Mouse (Mus musculus): Measurements from ENCODE around the gene Mgat5. TPM values are rescaled to one million over a fixed set of nuclear protein-coding genes. Genes with fewer than 3 reads are reported as not detected.
A peak's percentile ranks its signal among the peaks of the same experiment; 100 is the strongest.

Gene Mgat5
- polyA plus RNA-seq, 1 experiment: 24.1 TPM

GRCm38 (mm10) chr1:127437091-127437490 lies 232.3 kb downstream of the Mgat5 start:
- H3K27ac ChIP-seq (ENCODE audit: control insufficient read depth, insufficient read depth, low read length): no peak overlapping the region
- peaks cover 7% of the 10 kb centered on the region; the same call in 1 of the 2 replicates for H3K4me1 ChIP-seq (replicated peaks; ENCODE audit: control insufficient read depth, insufficient read depth, low read length)
- H3K36me3 ChIP-seq (ENCODE audit: control insufficient read depth, insufficient read depth, low read length): no peaks in the 10 kb centered on the region
- H3K4me3 ChIP-seq (ENCODE audit: control insufficient read depth, insufficient read depth, low read length): no peak overlapping the region
- WGBS: 92% methylated on average over 6 of the region's 6 CpGs
- no peak for DNase-seq
- TF ChIP-seq CTCF (IDR thresholded peaks at IDR 0.05; ENCODE audit: borderline replicate concordance, control insufficient read depth, extremely low read depth, insufficient read depth, low read length, poor library complexity) (no peak), POLR2A (IDR thresholded peaks at IDR 0.05; ENCODE audit: control insufficient read depth, extremely low read depth, insufficient read depth, low read length, poor library complexity) (no peak)
- H3K27me3 ChIP-seq (ENCODE audit: control insufficient read depth, insufficient read depth, low read length): no peaks in the 10 kb centered on the region

GRCm38 (mm10) chr1:127439452-127439891 lies 234.7 kb downstream of the Mgat5 start:
- no peak for TF ChIP-seq CTCF (IDR thresholded peaks at IDR 0.05; ENCODE audit: borderline replicate concordance, control insufficient read depth, extremely low read depth, insufficient read depth, low read length, poor library complexity)
- no peak for TF ChIP-seq POLR2A (IDR thresholded peaks at IDR 0.05; ENCODE audit: control insufficient read depth, extremely low read depth, insufficient read depth, low read length, poor library complexity)
- no peak overlapping the region for H3K27ac ChIP-seq (ENCODE audit: control insufficient read depth, insufficient read depth, low read length)
- no peak for DNase-seq
- no peak overlapping the region for H3K4me3 ChIP-seq (ENCODE audit: control insufficient read depth, insufficient read depth, low read length)
- WGBS: 96% methylated on average over 9 of the region's 9 CpGs
- H3K27me3 ChIP-seq (ENCODE audit: control insufficient read depth, insufficient read depth, low read length): no peaks in the 10 kb centered on the region
- H3K36me3 ChIP-seq (ENCODE audit: control insufficient read depth, insufficient read depth, low read length): no peaks in the 10 kb centered on the region
- peaks cover 24% of the 10 kb centered on the region for H3K4me1 ChIP-seq (replicated peaks; ENCODE audit: control insufficient read depth, insufficient read depth, low read length)

GRCm38 (mm10) chr1:127441007-127441406 lies 236.2 kb downstream of the Mgat5 start:
- peaks cover 24% of the 10 kb centered on the region for H3K4me1 ChIP-seq (replicated peaks; ENCODE audit: control insufficient read depth, insufficient read depth, low read length)
- H3K27ac ChIP-seq (ENCODE audit: control insufficient read depth, insufficient read depth, low read length): no peak overlapping the region
- no peak for TF ChIP-seq POLR2A (IDR thresholded peaks at IDR 0.05; ENCODE audit: control insufficient read depth, extremely low read depth, insufficient read depth, low read length, poor library complexity)
- TF ChIP-seq CTCF (IDR thresholded peaks at IDR 0.05; ENCODE audit: borderline replicate concordance, control insufficient read depth, extremely low read depth, insufficient read depth, low read length, poor library complexity): no peak
- no peak overlapping the region for H3K4me3 ChIP-seq (ENCODE audit: control insufficient read depth, insufficient read depth, low read length)
- peaks cover 1% of the 10 kb centered on the region for H3K36me3 ChIP-seq (ENCODE audit: control insufficient read depth, insufficient read depth, low read length)
- no peaks in the 10 kb centered on the region for H3K27me3 ChIP-seq (ENCODE audit: control insufficient read depth, insufficient read depth, low read length)
- 93% methylated on average over 1 of the region's 1 CpGs for WGBS
- DNase-seq: no peak

GRCm38 (mm10) chr1:127441736-127442135 lies 236.9 kb downstream of the Mgat5 start:
- TF ChIP-seq CTCF (IDR thresholded peaks at IDR 0.05; ENCODE audit: borderline replicate concordance, control insufficient read depth, extremely low read depth, insufficient read depth, low read length, poor library complexity): no peak
- no peak for TF ChIP-seq POLR2A (IDR thresholded peaks at IDR 0.05; ENCODE audit: control insufficient read depth, extremely low read depth, insufficient read depth, low read length, poor library complexity)
- Histone ChIP-seq H3K4me1 (replicated peaks; ENCODE audit: control insufficient read depth, insufficient read depth, low read length) (peaks cover 24% of the 10 kb centered on the region), H3K36me3 (ENCODE audit: control insufficient read depth, insufficient read depth, low read length) (peaks cover 8% of the 10 kb centered on the region), H3K27ac (ENCODE audit: control insufficient read depth, insufficient read depth, low read length) (no peak overlapping the region), H3K4me3 (ENCODE audit: control insufficient read depth, insufficient read depth, low read length) (no peak overlapping the region), H3K27me3 (ENCODE audit: control insufficient read depth, insufficient read depth, low read length) (no peaks in the 10 kb centered on the region)
- WGBS: 56% methylated on average over 3 of the region's 3 CpGs
- DNase-seq: no peak

GRCm38 (mm10) chr1:127442880-127443877 lies 238.4 kb downstream of the Mgat5 start:
- Histone ChIP-seq H3K4me3 (ENCODE audit: control insufficient read depth, insufficient read depth, low read length) (no peak overlapping the region), H3K36me3 (ENCODE audit: control insufficient read depth, insufficient read depth, low read length) (peaks cover 20% of the 10 kb centered on the region), H3K4me1 (replicated peaks; ENCODE audit: control insufficient read depth, insufficient read depth, low read length) (peaks cover 24% of the 10 kb centered on the region), H3K27ac (ENCODE audit: control insufficient read depth, insufficient read depth, low read length) (no peak overlapping the region), H3K27me3 (ENCODE audit: control insufficient read depth, insufficient read depth, low read length) (no peaks in the 10 kb centered on the region)
- TF ChIP-seq CTCF (IDR thresholded peaks at IDR 0.05; ENCODE audit: borderline replicate concordance, control insufficient read depth, extremely low read depth, insufficient read depth, low read length, poor library complexity): no peak
- TF ChIP-seq POLR2A (IDR thresholded peaks at IDR 0.05; ENCODE audit: control insufficient read depth, extremely low read depth, insufficient read depth, low read length, poor library complexity): no peak
- WGBS: 27% methylated on average over 14 of the region's 14 CpGs
- peak; percentile 44 for DNase-seq

- DNase-seq: no peak
- Histone ChIP-seq H3K36me3 (ENCODE audit: control insufficient read depth, insufficient read depth, low read length) (peaks cover 26% of the 10 kb centered on the region), H3K27ac (ENCODE audit: control insufficient read depth, insufficient read depth, low read length) (no peak overlapping the region), H3K27me3 (ENCODE audit: control insufficient read depth, insufficient read depth, low read length) (no peaks in the 10 kb centered on the region), H3K4me3 (ENCODE audit: control insufficient read depth, insufficient read depth, low read length) (no peak overlapping the region), H3K4me1 (replicated peaks; ENCODE audit: control insufficient read depth, insufficient read depth, low read length) (peaks cover 24% of the 10 kb centered on the region)
- 87% methylated on average over 5 of the region's 5 CpGs for WGBS
- no peak for TF ChIP-seq CTCF (IDR thresholded peaks at IDR 0.05; ENCODE audit: borderline replicate concordance, control insufficient read depth, extremely low read depth, insufficient read depth, low read length, poor library complexity)
These were observed 240.1 kb downstream of the Mgat5 start for GRCm38 (mm10) chr1:127444836-127445485.

Measured in thymus, adult 2 months (tissue).